Mouse (Mus musculus) ovary, adult 18-20 months (tissue): ENCODE results near the gene B4galt1.

Source experiments
- DNase-seq: peaks from one replicate; pipeline ENCODE4 v3.0.0; 2022; ENCODE audit warnings: low spot score, mixed read lengths

B4galt1 gene

GRCm38 (mm10) chr4:40840448-40840847, 13.4 kb downstream of the B4galt1 start:
- DNase-seq: no peak

DNA sequence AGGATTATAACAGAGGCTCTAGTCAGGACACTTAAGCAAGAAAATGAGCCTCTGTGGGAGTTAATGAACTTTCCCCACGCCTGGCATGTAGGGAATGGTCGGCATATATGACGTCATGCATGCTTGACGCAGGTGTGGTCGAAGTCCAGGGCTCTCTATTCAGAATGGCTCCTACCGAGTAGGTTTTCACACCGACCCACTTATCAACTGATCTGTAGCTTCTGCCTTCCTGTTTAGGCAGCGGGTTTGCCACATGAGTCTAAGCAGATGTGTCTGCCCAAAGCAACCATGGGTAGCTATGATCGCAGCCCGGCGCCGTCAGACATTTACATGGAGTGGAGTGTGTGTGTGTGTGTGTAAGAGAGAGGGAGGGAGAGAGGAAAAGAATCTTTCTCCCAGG, 14.6 kb downstream of the B4galt1 start:
- no peak for DNase-seq

DNA sequence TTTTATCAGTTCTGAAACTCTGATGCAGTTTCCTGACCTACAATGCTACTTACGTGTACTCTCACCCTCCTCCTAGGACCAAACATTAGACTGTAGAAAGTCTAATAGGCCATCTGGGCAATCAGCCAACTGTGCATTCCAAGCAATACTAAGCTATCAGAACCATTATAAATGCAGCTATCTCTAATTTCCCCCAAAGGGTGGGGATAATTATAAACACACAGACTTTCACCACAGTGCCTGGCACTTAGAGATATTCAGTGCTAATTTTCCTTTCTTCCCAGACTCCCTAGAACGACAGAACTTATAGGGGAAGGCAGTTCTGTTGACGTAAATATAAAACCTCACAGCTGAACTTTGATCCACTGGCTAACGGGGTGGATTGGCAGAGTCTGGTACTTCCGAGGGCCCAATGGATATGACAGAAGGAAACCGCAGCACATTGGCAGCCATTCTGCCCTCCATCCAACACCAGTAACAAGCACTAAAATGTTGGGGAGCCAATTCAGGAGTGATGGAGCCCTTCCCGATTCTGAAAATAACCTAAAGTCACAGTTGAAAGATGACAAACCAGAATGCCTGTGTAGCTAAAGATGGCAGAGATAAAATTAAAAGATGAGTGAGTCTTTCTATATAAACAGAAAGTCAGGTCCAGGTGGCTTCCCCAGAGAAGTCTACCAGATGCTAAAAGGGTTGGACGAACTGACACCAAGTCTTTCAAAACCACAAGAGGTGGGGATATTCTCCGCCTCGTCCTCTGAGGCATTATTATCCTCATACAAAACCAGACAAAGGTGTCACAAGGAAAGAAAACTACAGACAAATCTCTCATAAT, 16.1 kb downstream of the B4galt1 start:
- DNase-seq: no peak

DNA sequence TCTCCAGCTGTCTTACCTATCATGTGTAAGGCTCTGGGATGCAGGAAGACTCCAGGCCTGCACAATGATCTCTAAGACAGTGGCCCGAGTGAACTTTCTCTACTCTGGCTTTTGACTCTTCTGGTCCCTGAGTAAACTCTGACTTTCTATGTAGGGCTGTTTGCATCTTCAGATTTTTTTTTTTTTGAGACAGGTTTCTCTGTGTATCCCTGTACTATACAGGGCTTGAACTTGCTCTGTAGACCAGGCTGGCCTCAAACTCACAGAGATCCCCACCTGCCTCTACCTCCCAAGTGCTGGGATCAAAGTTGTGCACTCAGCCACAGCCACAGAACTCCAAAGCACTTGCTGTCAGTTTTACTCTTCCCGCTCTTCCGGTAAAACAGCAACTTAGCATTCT, 16.8 kb downstream of the B4galt1 start:
- DNase-seq: no peak

GRCm38 (mm10) chr4:40834872-40835271, 18.9 kb downstream of the B4galt1 start:
- no peak for DNase-seq

- no peak for DNase-seq
Observed at GRCm38 (mm10) chr4:40834232-40834786, 19.5 kb downstream of the B4galt1 start.

GRCm38 (mm10) chr4:40833381-40834231, 20.2 kb downstream of the B4galt1 start:
- DNase-seq: no peak

DNA sequence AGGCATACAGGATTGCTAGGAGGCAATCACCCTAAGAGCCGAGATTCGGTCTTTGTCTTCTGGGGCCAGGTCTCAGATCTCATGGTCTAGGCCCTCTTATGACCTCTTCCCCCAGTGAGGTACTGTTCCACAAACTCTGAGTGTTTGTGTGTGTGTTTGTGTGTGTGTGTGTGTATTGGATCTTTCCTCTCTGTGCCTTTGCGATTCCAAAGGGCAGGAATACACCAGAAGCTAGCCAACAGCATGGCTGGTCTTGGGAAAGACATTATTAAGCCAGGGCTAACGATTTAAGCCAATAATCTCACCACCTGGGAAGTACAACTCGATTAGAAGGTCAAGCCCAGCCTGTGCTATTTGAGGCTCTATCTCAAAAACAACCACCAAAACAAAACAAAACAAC, 23.3 kb downstream of the B4galt1 start:
- no peak for DNase-seq

- no peak for DNase-seq
Observed at GRCm38 (mm10) chr4:40829654-40830400, 24.0 kb downstream of the B4galt1 start.

- peak; percentile 64 for DNase-seq
Observed at GRCm38 (mm10) chr4:40828910-40829309, 24.9 kb downstream of the B4galt1 start.

DNA sequence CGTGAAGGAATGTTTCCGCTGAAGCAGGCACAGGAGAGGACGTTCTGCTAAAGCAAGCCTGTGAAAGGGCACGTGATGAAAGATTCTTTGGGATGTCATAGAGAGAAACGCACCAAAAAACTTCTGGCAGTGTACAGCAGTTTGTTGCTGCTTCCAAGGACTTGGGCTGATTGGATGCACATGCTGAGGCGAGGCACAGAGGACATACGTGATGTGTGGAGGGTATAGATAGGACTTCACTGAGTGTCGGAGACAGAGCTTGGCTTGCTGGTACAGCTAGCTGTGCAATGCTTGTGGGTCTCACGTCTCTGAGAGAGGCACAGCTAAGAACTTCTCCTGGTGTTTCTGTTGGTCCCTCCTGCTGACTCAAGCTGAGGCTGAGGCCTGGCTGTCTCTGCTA, 25.9 kb downstream of the B4galt1 start:
- DNase-seq: no peak

- DNase-seq: no peak
Observed at GRCm38 (mm10) chr4:40826810-40827209, 27.0 kb downstream of the B4galt1 start.

DNA sequence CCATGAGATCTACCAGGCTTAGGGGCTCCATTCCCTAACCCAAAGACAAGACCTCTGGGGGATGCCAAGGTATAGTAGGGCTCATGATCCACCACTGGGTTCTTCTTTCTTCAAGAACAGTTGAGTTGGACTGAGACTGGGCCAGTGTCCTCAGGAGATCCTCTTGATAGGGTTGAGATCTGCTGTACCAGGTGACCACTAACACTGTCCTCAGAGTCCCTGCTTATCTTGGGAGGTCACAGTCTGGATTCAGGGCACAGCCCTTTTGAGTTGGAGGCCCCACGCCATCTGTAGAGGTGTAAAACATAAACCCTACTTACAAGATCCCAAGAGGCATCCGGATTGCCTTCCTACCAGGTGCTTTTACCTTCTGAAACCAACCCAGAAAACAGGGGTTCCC, 27.8 kb downstream of the B4galt1 start:
- no peak for DNase-seq

DNA sequence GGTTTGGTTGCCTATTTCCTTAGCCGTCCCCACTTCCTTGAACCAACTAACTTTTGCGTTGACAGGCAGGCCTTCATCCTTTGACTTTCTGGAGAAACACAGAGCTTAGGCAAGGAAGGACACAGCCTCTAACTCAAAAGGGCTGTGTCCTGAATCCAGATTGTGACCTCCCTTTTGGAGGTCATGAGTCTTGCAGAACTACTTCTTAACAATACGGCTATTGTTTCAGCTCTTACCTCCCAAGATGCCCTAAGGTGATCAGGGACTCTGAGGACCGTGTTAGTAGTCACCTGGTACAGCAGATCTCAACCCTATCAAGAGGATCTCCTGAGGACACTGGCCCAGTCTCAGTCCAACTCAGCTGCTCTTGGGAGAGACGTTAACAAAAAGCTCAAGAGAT, 28.7 kb downstream of the B4galt1 start:
- no peak for DNase-seq

DNA sequence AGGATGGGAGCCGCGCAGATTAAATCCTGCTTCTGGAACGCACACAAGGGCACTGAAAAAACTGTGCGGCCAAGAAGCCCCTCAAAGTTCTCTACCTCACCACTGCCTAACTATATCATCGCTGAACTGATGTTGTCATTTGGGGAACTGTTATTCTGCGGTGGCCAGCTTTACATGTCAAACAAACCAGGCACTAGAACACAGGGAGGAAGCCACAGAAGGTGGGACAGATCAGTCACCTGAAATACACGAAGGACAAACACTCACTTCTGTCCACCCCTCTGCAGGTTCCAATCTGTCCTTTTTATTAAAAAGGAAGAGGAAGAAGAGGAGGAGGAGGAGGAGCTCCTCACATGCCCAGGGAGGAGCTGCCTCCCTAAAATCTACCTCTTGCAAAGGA, 29.3 kb downstream of the B4galt1 start:
- no peak for DNase-seq

DNA sequence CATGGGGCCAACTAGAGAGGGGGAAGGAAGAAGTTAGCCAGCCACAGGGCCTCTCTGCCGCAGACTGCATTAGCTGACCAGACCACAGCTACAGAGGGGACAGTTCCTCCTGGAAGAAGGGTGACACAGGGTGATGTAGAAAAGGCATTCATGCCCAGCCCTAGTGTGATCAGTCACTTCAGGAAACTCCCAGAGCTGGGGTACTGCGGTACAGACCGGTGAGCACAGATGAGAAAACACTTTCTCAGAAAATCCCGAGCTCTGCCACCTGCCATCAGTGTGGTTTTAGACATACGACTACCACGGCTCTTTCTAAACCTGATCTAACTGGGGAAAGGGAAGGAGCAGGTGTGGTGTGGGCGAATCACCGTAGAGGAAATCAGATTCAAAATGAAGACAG, 30.1 kb downstream of the B4galt1 start:
- DNase-seq: no peak

GRCm38 (mm10) chr4:40823151-40823550, 30.7 kb downstream of the B4galt1 start:
- DNase-seq: no peak

GRCm38 (mm10) chr4:40821303-40822023, 32.3 kb downstream of the B4galt1 start:
- no peak for DNase-seq

DNA sequence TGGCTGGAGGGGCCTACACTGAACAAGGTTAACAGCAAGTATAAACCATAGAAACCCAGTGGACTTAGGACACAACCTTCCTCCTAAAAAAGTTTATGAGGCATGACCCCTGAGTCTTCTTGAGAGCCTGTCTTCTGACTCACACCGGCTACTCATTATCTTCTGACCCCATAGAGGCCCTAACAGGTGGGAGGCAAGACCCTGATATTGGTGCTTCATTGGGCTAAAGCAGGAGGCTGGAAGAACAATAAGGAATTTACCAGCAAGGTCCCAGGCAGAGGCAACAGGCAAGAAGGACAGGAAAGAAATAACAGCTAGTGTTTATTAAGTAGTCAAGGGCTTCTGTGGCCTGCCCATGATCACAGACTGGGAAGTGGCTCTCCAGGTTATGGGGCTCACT, 32.9 kb downstream of the B4galt1 start:
- no peak for DNase-seq

GRCm38 (mm10) chr4:40820024-40820423, 33.8 kb downstream of the B4galt1 start:
- DNase-seq: no peak

GRCm38 (mm10) chr4:40819151-40819550, 34.7 kb downstream of the B4galt1 start:
- DNase-seq: no peak

GRCm38 (mm10) chr4:40818421-40818820, 35.4 kb downstream of the B4galt1 start:
- DNase-seq: no peak
